Mouse (Mus musculus) adrenal gland, adult 10 weeks (tissue): Measurements from ENCODE around the gene U2surp. TPM values are rescaled to one million over a fixed set of nuclear protein-coding genes. Genes with fewer than 3 reads are reported as not detected.

Experiments
- polyA plus RNA-seq: library from polyadenylated mRNA; stranded (reverse); fragments of 350-450 nt; fragmentation: Illumina TruSeq; extraction: RNeasy Lipid Tissue Mini Kit (QIAGEN cat#74804); gene quantifications from one replicate; pipeline ENCODE4 v1.2.3, GENCODE M21; 2014; ENCODE audit warnings: low read depth, low replicate concordance

The U2surp gene
- 143 TPM for polyA plus RNA-seq

GRCm38 (mm10) chr9:95511472-95512330, at the start of gene U2surp:
Gene U2surp, minus strand, starts transcription at chr9:95511996.

DNA sequence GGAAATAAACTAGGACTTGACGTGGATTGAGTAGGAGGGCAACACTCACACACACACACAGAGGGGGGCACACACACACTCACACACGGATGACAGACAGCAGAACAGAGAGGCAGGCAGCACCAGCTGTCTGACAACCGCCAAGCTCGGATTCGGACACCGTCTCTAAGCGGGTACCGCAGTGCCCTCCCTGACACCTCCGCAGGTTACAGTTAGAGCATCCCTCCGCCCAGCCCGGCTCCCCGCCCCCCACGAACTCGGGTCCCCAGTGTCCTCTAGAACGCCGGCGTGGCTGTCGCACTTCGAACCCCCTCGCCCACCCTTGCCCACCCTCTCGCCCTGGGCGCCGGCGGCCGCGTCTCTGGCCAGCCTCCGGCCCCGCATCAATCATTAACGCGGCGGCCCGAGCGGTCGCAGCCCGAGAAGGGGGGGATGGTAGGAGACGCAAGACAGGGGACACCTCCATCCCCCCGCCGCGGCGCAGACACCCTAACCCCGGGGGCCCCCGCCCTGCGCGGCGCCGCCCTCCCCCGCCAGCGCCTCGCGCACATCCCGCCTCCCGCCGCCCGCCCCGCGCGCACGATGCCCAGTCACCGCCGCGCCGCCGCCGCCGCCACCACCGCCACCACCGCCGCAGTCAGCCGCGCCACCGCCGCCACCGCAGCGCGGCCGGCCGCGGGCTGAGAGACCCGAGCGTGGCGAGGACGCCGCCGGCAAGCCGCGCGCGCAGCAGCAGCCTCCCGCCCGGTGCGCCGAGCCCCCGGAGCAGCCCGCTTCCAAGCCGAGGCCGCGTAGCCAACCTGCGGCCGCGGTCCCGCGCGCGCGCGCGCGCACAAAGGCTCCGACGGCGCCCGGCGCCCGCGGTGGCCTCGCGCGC, 47.5 kb upstream of the U2surp start, which contains the start of gene Paqr9:
Gene Paqr9 (plus strand): TSS at position 599 of the 877 bp plus-strand sequence.

Other genes starting within 250 kb of the U2surp start
- 24.3 TPM for gene Chst2, start 105.3 kb downstream of the U2surp start, polyA plus RNA-seq
- 9.4 TPM for gene Paqr9, start 47.7 kb upstream of the U2surp start, polyA plus RNA-seq
- gene Pcolce2, start 125.6 kb upstream of the U2surp start, polyA plus RNA-seq: 1.6 TPM
- gene Trpc1, start 238.4 kb upstream of the U2surp start, polyA plus RNA-seq: 6.5 TPM